10 mouse cellular contexts compared by ENCODE assay signal in the genomic region with DNA sequence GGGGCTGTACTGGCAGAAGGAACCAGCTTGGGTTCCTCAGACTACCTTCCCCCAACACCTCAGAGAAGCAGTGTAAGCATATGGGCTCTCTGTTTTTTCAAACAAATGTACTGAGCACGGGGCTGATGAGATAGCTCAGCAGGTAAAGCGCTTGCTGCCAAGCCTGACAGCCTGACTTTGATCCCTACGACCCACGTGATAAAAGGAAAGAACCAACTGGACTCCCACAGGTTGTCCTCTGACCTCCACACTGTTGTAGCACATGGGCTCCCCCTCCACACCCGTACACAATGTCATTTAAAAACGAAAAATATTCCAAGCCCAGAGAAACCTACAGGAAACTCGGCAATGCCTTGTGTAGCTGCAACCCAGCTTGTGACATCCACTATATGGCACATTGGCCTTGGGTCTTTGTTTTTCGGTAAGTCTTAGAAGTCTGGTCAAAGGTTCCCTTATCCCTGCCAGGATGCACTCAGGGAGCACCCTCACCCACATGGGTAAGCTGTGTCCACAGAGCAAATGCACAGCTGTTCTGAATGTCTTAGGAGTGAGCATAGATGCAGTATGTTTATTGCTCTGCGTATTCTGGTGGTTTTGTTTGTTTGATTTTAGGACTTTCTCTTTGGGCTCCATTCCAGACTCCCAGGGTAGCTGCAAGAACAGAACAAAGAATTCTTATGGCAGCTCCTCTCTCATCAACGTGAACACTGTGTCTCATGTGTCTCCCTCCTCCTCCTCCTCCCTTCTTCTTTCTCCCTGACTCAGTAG. TPM values are rescaled to one million over a fixed set of nuclear protein-coding genes. Genes with fewer than 3 reads are reported as not detected.
DNase-seq lines count a peak whose midpoint lies in the region; ATAC-seq and TF ChIP-seq lines count a peak whose summit lies in the region.
"Had no signal": no experiment of that assay in that cellular context is flagged by ENCODE, and none has a peak within 500 bp of the region (broad histone marks: within the 10 kb centered on the region; RNA-seq: fewer than 3 reads in every experiment).

No protein-coding gene starts in this region.

- no peak for TF ChIP-seq POLR2A in liver, adult 2 months (IDR thresholded peaks at IDR 0.05; ENCODE audit: extremely low read depth, insufficient read depth, low read length)
- no peak for TF ChIP-seq POLR2A in cerebellum, adult 2 months (IDR thresholded peaks at IDR 0.05; ENCODE audit: borderline replicate concordance, insufficient read depth, low read length)

- ATAC-seq in liver, embryonic 11.5 days (replicated peaks; ENCODE audit: low FRiP score): no peak
- ATAC-seq in kidney, embryonic 16.5 days (ENCODE audit: low FRiP score, low TSS enrichment): no peak

- H3K79me2 ChIP-seq in liver, adult 2 months (ENCODE audit: control insufficient read depth, insufficient read depth, low read length): peaks cover 25% of the 10 kb centered on the region; the same call in 1 of the 2 replicates

- H3K9ac ChIP-seq in liver, adult 2 months (ENCODE audit: low read depth, low read length): no peak overlapping the region
- H3K9ac ChIP-seq in liver, embryonic 11.5 days (ENCODE audit: low read depth, low read length): no peak overlapping the region
- 0 out of 2 replicates have a peak overlapping the region, but pooled peaks have one; percentile 31 for H3K9ac ChIP-seq in kidney, embryonic 16.5 days (replicated peaks; ENCODE audit: low read length)

- WGBS in liver, adult 2 months: 21% methylated on average over 10 of the region's 10 CpGs
- WGBS in liver, embryonic 11.5 days: 60% methylated on average over 10 of the region's 10 CpGs
- 29% methylated on average over 10 of the region's 10 CpGs for WGBS in cerebellum, adult 2 months
- WGBS in kidney, embryonic 16.5 days: 33% methylated on average over 10 of the region's 10 CpGs

- TF ChIP-seq CTCF in liver, adult 2 months (IDR thresholded peaks at IDR 0.05; ENCODE audit: low read depth, low read length): no peak
- no peak for TF ChIP-seq CTCF in cerebellum, adult 2 months (IDR thresholded peaks at IDR 0.05; ENCODE audit: borderline replicate concordance, insufficient read depth, low read depth, low read length)

- no peak overlapping the region for H3K4me2 ChIP-seq in liver, embryonic 11.5 days
- H3K4me2 ChIP-seq in kidney, embryonic 16.5 days (replicated peaks; ENCODE audit: low read depth, low read length): no peak overlapping the region

- H3K9me3 ChIP-seq in liver, embryonic 11.5 days (ENCODE audit: control insufficient read depth, low read length): no peaks in the 10 kb centered on the region
- H3K9me3 ChIP-seq in kidney, embryonic 16.5 days (ENCODE audit: low read length): no peaks in the 10 kb centered on the region

- peaks cover 33% of the 10 kb centered on the region for H3K4me1 ChIP-seq in liver, adult 2 months (ENCODE audit: control insufficient read depth, insufficient read depth, low read length)
- H3K4me1 ChIP-seq in liver, embryonic 11.5 days (replicated peaks; ENCODE audit: control insufficient read depth, insufficient read depth, low read length): peaks cover 41% of the 10 kb centered on the region
- peaks cover 17% of the 10 kb centered on the region for H3K4me1 ChIP-seq in cerebellum, adult 2 months (ENCODE audit: control insufficient read depth, insufficient read depth, low read length)
- H3K4me1 ChIP-seq in kidney, embryonic 16.5 days (ENCODE audit: insufficient read depth, low read length): peaks cover 55% of the 10 kb centered on the region

- H3K27me3 ChIP-seq in liver, adult 2 months (ENCODE audit: control insufficient read depth, insufficient read depth, low read length): no peaks in the 10 kb centered on the region
- no peaks in the 10 kb centered on the region for H3K27me3 ChIP-seq in liver, embryonic 11.5 days (replicated peaks; ENCODE audit: control insufficient read depth, insufficient read depth, low read length)
- H3K27me3 ChIP-seq in cerebellum, adult 2 months (ENCODE audit: control insufficient read depth, insufficient read depth, low read length): no peaks in the 10 kb centered on the region
- no peaks in the 10 kb centered on the region for H3K27me3 ChIP-seq in kidney, embryonic 16.5 days (ENCODE audit: insufficient read depth, low read length)

- H3K4me3 ChIP-seq in liver, adult 2 months (ENCODE audit: insufficient read depth, low read depth, low read length): no peak overlapping the region
- no peak overlapping the region for H3K4me3 ChIP-seq in liver, embryonic 11.5 days (ENCODE audit: low read depth, low read length)
- H3K4me3 ChIP-seq in cerebellum, adult 2 months (replicated peaks; ENCODE audit: insufficient read depth, low read depth, low read length): no peak overlapping the region
- no peak overlapping the region for H3K4me3 ChIP-seq in kidney, embryonic 16.5 days (ENCODE audit: low read length)

- peak overlapping the region; percentile 67 for H3K27ac ChIP-seq in liver, adult 2 months (replicated peaks; ENCODE audit: insufficient read depth, low read depth, low read length)
- no peak overlapping the region; the same call in 1 of the 2 replicates for H3K27ac ChIP-seq in liver, embryonic 11.5 days (ENCODE audit: low read depth, low read length)
- H3K27ac ChIP-seq in cerebellum, adult 2 months (ENCODE audit: insufficient read depth, low read length): no peak overlapping the region
- no peak overlapping the region for H3K27ac ChIP-seq in kidney, embryonic 16.5 days (ENCODE audit: low read length)

- H3K36me3 ChIP-seq in liver, adult 2 months (ENCODE audit: control insufficient read depth, insufficient read depth, low read length): no peaks in the 10 kb centered on the region
- H3K36me3 ChIP-seq in liver, embryonic 11.5 days (ENCODE audit: control insufficient read depth, insufficient read depth, low read length): no peaks in the 10 kb centered on the region; the same call in 1 of the 2 replicates
- 0 out of 2 replicates have a peak, but pooled peaks cover 5% of the 10 kb centered on the region for H3K36me3 ChIP-seq in kidney, embryonic 16.5 days (ENCODE audit: insufficient read depth, low read length)

- DNase-seq in liver, adult 2 months (ENCODE audit: extremely low read depth, low read depth, low spot score): peak; percentile 95
- no peak for DNase-seq in liver, embryonic 11.5 days (ENCODE audit: low spot score)
- peak; percentile 57 for DNase-seq in brain, adult 2 months (ENCODE audit: low read depth, low spot score)
- peak; percentile 61 to 70 for DNase-seq in cerebellum, adult 2 months
- no peak for DNase-seq in adrenal gland, postnatal 10 days
- DNase-seq in c-Kit-positive CD71-positive TER-119-positive erythroid progenitor cells, embryonic 14.5 days (ENCODE audit: low spot score): no peak
- DNase-seq: heart, postnatal 10 days; layer of hippocampus, postnatal 36 days; spleen, adult 18-20 months had no signal

RNA-seq across cellular contexts. Expression of a gene that starts 22.4 kb away (rescaled TPM):
- 4.9 and 9.2 TPM in 2 replicates for total RNA-seq in liver, adult 2 months (2014; rRNA removed)
- polyA plus RNA-seq in liver, adult 2 months (2012; rRNA removed): 8.4 and 12.0 TPM in 2 replicates
- polyA plus RNA-seq in liver, embryonic 11.5 days (2014; fragmentation: Nextera tagmentation; extraction: Ambion mirVana): 10.2 and 12.9 TPM in 2 replicates
- 1.1 and 1.2 TPM in 2 replicates for polyA plus RNA-seq in cerebellum, adult 2 months (2012; rRNA removed)
- polyA plus RNA-seq in kidney, embryonic 16.5 days (2015; fragmentation: Nextera tagmentation; extraction: Ambion mirVana): 8.7 and 9.1 TPM in 2 replicates
- total RNA-seq in adrenal gland, postnatal 10 days (2021): 10 to 100 TPM; 19.2 to 21.6 TPM

Comparison
In these comparisons a context has a peak if more than half of its experiments do, and no peak if none do; other contexts are left out.
1. DNase-seq: peak in liver, adult 2 months (single experiment), brain, adult 2 months (single experiment) and cerebellum, adult 2 months (2 of 2); none in liver, embryonic 11.5 days (single experiment), adrenal gland, postnatal 10 days (single experiment) and c-Kit-positive CD71-positive TER-119-positive erythroid progenitor cells, embryonic 14.5 days (single experiment).